Mouse (Mus musculus): Measurements from ENCODE around the gene Saysd1.

Gene Saysd1

DNA sequence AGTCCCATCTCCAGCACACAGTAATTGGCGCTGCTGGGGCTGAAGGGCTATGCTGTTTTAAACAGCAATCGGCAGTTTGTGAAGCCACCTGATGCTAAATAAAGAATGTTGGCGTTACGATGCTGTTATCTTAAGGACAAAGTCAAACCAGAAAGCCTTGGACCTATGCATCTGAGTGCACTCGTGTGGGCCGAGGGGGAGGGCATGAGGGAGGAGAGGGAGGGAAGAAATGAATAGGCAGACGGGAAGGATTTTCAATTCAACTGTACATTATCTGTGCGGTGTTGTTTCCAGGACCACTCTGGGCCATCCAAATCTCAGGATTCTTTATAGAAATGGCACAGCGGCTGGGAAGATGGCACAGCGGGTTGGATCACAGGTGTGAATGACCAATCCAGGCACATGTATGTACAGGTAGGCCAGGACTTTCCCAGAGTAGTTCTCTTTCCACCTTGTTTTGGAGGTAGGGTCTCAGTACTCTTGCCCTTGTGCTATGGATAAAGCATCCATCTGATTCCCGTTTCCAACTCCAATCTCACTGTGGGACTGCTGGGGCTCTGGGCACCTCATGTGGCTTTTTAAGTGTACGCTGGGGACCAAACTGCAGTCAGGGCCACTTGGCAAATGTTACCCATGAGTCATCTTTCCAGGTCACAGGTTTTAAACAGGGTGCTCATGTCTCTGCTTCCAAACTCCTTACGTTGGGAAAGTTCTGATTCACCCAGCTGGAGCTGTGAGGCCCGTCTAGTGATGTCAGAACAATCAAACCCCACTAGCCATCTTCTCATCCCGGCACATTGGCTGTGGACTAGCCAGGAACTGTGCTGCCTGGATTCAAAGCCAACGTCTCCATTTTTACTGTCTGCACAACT, at the start of gene Saysd1:
TSS of gene Saysd1 (minus strand) at position 51 of the 872 bp plus-strand sequence.
- no peak for DNase-seq (ENCODE audit: extremely low read depth, low read depth)

DNA sequence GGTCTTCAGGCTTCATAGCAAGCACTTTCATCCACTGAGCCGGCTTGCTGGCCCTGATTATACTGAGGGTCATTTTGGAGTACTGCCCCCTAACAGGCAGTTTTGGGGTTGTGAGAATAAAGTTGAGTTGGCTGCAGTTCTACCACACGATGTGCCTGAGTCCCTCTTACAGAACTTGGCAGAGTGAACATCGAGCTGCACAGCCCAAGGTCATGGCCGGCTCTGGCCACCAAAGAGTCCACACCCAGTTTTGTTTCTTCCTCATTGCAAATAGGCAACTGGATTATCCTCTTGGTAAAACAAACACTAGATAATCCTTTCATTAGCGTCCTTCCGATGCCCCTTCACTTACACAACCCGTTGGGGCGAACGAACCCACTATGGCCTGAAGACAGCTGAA, 47.1 kb upstream of the Saysd1 start:
- no peak for DNase-seq (ENCODE audit: extremely low read depth, low read depth)

DNA sequence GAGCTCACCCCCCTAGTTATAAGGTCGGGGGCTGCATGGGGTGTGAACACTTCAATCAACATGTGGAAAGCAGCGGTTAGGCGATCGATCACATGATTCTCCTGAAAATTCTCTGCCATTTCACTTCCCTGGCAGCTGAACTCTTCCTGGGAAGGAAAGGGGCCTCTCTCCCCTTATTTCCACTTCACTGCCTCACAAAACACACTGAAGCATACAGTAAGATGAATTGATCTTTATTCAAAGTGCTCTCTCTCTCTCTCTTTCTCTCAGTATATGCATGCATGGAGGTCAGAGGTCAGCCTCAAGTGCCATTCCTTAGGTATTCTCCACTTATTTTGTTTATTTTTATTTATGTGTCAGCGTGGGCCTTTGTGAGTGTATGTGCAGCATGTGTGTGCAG, 45.4 kb upstream of the Saysd1 start:
- no peak for DNase-seq (ENCODE audit: extremely low read depth, low read depth)

DNA sequence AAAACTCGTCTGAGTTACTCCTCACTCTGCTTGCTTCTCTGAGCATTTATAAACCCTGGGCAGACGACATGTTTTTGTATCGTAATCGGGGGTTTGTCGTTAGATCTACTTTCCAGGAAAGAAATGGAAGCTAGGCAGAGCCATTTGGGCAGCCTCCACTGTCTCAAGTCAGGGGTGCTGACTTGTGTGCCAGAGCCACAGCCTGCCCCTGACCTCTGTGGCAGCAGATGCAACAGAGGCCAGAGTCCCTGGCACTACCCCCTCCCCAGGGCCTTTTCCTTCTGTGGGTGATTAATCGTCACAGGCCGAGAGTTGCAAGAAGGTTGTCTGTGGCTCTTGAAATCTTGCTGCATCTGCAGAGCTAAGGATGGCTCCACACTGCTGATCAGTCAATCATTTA, 44.3 kb upstream of the Saysd1 start:
- no peak for DNase-seq (ENCODE audit: extremely low read depth, low read depth)

DNA sequence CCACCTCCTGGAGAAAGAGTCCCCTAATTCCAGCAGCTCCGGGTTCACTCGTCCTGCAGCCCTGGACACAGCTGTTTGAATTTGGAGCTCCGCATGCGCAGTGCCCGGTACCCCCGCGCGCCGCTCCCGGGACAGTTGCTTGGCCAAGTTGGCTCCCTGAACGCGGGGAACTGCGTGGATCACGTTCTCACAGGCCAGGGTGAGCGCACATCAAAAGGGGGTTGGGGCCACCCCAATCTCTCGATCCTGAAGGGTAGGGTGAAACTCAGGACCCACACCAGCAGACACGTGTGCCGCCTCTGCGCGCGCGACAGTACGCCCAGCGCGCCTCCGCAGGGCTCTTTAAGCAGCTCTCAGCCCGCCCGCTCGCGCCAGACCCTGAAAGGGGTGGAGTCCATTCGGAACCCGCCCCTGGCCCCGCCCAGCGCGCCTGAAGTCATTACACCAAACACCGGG, 43.2 kb upstream of the Saysd1 start, which contains the start of gene Kcnk5:
TSS of gene Kcnk5 (minus strand) at position 344 of the 456 bp plus-strand sequence.
- DNase-seq (ENCODE audit: extremely low read depth, low read depth) = peak; percentile 76

DNA sequence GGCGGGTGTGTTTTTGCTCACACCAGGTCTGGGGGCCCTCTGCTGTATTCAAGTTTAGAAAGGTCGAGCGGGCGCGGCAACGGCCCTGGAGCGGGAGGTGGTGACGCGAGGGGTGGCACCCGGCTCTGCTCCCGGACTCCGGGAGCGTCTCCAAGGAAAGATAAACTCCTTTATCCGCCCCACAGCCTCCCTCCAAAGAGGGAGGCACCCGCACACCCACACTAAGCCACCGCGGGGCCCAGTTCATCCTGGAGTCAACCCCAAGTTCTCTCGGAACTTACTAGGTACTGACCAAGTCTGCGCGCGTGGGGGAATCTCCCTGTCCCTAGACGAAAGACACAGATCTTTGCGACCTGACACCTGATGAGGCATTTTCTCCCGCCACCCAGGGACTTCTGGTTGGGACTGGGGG, 42.4 kb upstream of the Saysd1 start:
- DNase-seq (ENCODE audit: extremely low read depth, low read depth) = peak; percentile 29

DNA sequence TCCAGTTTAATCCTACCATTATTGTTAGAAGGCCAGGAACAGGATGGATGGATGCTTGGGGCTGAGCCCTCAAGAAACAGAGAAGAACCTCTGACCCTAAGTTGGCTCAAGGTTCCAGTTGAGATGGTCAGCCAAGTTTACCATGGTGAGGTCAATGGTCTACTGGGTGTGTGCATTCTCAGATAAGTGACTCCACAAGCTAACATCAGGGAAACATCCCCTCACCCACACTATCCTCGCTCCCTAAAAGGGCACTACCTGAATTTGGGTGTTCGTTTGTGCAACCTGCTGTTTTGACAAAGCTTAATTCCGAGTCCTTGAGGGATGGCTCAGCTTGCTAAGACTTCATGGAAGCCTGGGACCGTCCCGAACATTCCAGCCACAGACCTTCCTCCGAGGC, 42.0 kb upstream of the Saysd1 start:
- DNase-seq (ENCODE audit: extremely low read depth, low read depth) = no peak

DNA sequence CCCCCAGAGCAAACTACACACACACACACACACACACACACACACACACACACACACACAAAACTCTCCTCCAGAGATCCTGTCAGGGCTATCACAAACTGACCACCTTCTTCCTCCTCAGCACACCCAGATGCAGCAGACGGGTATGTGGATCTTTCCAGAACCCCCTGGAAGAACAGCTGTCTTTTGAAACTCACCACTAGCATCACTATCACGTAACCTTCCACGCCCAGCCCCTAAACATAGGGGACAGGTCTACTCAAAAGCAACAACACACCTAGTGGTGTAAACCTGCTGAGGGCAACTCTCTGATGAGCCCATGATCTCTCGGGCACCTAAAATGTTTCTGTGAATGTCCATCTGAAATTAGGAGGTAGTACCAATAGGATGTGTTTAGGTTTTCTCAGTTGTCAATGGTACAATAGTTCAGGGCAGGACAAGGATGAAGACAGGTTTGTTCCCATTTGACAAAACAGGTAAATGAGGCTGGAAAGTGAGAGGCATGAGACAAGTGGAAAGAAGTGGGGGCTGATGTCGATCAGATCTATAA, 41.5 kb upstream of the Saysd1 start:
- no peak for DNase-seq (ENCODE audit: extremely low read depth, low read depth)

DNA sequence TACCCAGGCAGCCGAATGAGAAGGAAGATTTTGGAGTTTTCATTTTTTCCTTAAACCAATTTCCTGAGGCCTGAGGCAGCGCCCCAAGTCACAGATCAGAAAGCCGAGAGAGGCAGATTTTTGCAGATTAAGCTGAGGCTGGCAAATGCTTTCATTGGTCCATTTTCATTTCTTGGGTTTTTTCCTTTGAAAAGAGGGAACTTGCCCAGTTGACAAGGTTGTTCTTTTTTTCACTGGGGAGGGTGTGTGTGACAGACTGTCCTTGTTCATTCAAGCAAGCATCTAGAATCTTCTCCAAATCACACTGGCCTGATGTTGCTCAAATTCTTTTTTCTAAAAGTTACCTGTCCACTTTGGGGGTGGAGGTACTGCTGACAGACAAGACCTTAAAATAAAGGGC, 40.7 kb upstream of the Saysd1 start:
- DNase-seq (ENCODE audit: extremely low read depth, low read depth) = peak; percentile 79

DNA sequence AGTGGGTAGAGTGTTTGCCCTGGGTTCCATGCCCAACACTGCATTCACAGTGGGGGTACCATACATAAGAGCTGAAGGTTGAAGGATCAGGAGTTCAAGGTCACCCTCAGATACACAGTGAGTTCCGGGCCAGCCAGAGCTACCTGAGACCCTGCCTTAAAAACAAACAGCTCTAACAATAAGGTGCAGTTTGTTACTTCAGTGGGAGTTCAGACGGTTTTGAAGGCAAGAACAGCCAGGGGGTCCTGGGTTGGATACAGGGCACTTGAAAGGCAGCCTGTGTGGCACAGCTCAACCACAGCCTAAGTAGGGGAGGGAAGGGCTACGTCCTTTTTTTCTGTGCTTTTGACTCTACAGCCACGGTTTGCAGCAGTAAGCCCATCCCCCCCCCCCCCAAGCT, 40.3 kb upstream of the Saysd1 start:
- DNase-seq (ENCODE audit: extremely low read depth, low read depth) = no peak

DNA sequence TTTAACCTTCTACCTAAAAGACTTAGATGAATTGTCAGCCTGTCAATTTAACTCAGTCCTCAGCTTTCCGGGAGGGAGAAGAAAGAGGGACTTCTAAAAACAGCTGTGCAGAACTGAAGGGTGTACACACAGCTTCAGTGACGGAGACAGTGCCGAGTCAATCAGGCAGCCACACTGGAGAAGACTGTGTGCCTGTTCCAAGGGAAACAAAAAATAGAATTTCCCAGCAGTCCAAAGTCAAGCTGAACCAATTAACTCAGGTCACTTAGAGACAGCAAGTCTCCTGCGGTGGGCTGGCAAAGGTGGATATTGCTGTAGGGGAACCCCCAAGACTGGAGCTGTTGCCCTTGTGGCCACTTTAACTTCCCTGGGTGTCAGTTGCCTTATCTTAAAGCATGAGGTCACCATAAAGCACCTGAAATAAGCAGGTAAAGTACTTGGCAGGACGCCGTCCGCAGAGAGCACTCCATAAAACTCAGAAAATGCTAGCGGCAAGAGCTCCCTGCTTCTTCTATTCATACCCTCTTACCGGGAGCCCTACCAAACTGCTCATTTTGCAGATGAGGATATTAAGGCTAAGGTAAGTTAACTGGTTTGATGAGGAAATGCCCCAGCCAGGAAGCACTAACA, 39.3 kb upstream of the Saysd1 start:
- DNase-seq (ENCODE audit: extremely low read depth, low read depth) = no peak

DNA sequence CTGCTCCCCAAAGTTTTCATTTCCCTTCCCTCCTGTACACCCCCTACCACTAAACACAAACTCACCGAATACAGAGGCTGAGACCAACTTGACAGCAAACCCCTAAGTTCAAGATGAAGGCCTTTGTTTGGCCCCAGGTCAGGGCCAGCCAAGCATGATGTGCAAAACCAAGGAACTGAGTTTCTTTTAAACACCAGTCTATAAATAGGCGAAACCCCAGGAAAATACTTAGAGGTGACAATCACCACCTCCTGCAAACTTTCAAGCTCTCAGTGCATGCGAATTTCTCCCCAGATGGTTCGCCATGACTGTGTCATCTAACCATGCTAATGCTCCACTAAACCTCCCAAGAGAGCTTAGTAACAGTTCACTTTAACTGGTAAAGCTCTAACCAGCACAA, 37.4 kb upstream of the Saysd1 start:
- no peak for DNase-seq (ENCODE audit: extremely low read depth, low read depth)

DNA sequence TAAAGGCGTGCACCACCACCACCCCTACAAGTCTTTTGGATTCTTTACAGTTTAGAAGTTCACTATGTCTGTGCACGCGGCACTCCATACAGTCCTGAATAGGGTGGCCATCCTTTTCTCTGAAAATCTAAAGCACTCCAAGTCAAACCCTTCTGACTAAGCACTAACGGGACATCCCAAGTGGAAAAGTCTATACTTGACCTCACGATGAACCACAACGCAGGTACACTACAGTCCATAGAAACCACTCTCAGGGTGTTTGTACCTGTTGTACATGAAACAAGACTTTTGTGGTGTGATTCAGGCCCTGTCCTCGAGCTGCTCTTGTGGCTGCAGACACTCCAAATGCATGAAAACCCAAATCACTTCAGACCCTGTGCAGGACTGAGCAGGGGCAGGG, 36.8 kb upstream of the Saysd1 start:
- DNase-seq (ENCODE audit: extremely low read depth, low read depth) = no peak

DNA sequence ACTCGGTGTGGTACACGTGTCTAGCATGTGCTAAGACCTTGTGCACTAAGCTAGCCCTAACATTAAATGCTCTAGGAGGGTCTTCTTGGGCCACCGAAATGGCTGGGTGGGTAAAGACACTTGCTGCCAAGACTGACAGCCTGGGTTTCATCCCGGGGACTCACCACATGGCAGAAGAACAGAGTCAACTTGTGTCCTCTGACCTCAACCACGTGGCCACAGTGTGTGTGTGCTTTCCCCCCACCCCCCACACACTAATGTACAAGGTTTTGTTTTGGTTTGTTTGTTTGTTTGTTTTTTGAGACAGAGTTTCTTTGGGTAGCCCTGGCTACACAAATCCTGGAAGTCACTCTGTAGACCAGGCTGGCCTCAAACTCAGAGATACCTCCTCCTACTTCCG, 36.4 kb upstream of the Saysd1 start:
- no peak for DNase-seq (ENCODE audit: extremely low read depth, low read depth)

DNA sequence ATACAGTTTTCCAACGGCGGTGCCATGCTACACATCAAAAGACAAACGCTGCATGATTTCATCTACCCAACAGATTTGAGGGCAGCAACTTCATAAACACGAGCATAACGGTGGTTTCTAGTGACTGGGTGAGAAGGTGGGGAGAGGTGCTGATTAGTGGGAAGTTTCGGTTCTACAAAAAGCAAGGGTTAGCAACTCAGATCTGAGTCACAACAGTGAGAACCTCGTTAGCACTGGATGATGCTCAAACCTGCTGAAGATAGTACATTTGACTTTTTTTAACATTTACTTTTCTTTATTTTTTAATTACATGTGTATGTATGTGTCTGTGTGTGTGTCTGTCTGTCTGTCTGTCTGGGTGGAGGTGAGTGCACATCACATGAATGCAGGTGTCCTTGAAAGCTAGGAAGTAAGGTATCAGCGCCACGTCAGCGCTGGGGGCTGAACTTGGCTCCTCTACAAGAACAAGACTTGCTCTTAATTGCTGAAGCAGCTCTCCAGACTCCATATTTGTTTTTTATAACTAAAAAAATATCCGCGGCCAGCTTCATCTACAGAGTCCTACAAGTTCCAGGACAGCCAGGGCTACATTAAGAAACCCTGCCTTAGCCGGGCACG, 35.6 kb upstream of the Saysd1 start:
- peak; percentile 27 for DNase-seq (ENCODE audit: extremely low read depth, low read depth)

DNA sequence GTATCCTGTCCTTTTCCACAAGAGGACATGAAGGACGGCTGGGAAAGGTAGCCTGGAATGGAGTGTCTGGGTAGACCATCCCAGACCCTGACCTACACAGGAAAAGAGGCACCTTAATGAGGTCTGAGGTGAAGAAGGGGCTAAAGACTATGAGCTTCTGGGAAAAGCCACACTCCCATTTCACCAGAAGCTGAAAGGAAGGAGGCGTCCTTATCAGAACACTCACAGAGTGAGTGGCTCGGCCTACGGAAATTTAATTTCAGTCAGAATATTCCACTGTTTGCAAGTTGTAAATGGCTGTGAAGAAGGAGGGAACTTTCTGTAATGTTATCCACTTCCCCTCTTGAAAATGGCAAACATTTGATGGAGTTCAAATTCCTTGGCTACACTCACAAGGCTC, 34.6 kb upstream of the Saysd1 start:
- peak; percentile 77 for DNase-seq (ENCODE audit: extremely low read depth, low read depth)

DNA sequence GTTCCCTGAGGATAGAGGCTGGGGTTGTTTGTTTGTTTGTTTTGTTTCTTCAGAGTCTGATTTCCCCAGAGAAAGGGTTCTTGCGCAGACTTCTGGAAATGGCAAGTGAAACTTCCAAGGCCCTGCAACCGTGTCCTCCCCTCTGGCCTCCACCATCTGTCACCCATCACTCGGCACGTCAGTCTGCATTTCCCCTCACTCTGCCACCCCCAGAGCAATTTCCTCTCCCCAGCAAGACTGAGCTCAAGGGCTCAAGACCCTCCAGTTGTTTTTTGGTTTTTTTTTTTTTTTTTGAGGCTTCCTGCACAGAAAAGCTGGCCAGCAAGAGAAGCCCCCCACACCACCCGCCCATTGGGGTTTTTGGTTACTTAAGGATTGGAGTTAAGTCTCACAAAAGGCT, 34.2 kb upstream of the Saysd1 start:
- no peak for DNase-seq (ENCODE audit: extremely low read depth, low read depth)

DNA sequence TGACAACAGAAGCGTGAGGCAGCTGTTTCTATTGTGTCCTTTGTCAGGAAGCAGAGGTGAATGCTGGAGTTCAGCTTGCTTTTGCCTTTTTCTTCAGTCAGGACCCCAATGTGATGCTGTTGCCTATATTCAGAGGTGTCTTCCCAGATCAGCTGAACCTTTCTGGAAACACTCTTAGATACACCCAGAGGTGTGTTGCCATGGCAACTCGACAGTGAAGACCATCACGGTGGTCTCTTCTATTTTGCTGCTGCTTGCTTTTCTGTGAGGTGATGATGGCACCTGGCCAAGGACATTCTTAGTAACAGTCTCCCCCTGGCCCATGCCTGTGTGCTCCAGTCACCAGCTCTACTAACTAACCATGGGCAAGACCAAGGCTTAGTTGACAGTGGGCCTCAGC, 33.5 kb upstream of the Saysd1 start:
- DNase-seq (ENCODE audit: extremely low read depth, low read depth) = no peak

DNA sequence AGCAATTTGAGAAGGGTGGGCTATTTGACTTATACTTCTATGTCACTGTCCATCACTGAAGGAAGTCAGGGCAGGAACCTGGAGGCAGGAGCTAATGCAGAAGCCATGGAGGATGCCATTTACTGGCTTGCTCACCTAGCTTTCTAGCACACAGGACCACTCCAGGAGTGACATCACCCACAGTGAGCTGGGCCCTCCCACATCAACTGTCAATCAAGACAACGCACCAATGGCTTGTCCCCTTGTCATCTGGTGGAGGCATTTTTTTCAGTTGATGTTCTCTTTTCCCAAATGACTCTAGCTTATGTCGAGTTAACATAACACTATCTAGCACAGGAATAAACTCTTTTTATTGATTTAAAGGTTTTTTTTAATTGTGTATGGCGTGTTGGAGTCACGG, 30.9 kb upstream of the Saysd1 start:
- no peak for DNase-seq (ENCODE audit: extremely low read depth, low read depth)

DNA sequence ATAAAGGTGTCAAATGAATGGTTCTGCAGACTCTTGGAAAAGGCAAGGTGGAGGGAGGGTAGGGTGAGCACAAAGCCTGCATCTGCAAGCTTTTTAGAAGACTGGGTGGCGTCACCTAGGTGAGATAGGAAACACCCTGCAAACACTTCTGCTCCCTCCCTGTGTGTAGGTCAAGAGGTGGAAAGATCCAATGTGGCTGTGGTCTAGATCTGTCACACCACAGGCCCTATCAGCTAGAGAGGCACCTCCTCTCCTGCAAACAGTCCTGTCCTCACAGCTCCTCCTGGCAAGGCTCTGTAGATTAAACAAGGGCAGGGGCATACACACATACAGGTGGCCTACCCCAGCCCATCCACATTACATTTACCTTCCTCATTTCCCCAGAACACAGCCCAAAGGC, 30.1 kb upstream of the Saysd1 start:
- DNase-seq (ENCODE audit: extremely low read depth, low read depth) = no peak

DNA sequence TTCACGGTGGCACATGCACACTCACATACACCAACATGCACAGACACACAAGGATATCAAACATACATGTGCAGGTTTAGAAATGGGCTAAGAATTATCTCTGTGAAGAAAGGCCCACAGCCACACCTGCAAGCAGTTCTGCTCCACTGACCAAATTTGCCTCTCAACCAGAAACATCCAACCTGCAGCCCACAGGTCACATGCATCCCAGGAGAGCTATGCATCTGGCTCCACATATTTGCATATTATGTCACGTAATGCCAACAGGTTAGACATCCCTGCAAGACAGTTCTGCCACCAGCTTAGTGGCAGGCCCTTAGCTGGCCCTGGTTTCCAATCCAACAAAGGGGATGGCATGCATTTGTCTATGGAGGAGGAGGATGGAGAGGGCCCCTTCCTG, 29.7 kb upstream of the Saysd1 start:
- DNase-seq (ENCODE audit: extremely low read depth, low read depth) = no peak

DNA sequence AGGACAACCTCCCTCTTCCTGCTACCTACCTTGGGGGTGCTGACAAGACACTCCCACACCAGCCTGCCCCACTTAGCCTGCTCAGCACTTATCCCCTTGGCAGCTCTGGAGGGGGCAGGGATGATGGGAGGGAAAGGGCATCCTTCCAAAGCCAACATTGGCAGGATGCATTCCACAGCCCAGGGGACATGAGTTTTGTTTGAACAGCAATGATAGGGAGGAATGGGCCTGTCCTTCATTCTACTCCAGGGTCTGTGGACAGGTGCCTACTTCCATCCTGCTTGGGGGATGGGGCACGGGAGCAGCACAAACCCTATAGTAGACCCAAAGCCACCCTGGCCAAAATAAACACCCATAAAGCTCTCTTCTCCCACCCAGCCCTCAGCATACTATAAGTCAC, 27.1 kb upstream of the Saysd1 start:
- no peak for DNase-seq (ENCODE audit: extremely low read depth, low read depth)
